Mouse (Mus musculus) right cerebral cortex, postnatal 4 days (tissue): ENCODE data around the gene Dusp5.

Experiments used
- DNase-seq: peaks from one replicate; pipeline ENCODE4 v3.0.0-alpha.2; 2022

Gene Dusp5

GRCm38 (mm10) chr19:53519549-53519948 lies 9.4 kb upstream of the Dusp5 start:
- DNase-seq: no peak

GRCm38 (mm10) chr19:53519981-53520380 lies 8.9 kb upstream of the Dusp5 start:
- DNase-seq: no peak

DNA sequence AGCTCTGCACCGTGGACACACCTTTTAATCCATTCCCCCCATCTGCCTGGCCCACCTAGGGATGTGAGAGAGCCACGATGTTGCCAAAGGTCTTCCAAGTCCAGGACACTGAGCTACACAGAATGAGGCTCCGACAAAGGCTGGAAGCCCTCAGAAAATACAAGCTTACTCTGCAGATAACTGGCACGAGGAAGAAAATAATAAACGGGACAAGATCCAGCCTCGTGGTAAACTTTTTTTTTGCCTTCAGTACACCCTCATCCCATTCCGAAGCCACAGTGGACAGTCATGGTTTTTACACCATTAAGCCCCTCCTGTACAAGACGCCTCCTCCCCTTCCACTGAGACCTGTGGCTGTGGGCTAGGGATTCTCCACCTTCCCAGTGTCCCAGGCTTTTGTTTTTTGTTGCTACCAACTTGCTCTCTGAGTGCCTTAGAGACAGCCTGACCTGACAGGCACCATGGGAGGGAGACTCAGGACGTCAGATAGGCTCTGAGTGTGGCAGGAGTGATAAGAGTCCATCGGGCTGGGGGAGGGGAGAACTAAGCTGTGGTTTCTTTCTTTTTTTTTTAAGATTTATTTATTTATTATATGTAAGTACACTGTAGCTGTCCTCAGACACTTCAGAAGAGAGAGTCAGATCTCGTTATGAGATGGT lies 7.6 kb upstream of the Dusp5 start:
- no peak for DNase-seq

- DNase-seq: no peak
These were observed 1.4 kb upstream of the Dusp5 start for GRCm38 (mm10) chr19:53527480-53527879.

DNA sequence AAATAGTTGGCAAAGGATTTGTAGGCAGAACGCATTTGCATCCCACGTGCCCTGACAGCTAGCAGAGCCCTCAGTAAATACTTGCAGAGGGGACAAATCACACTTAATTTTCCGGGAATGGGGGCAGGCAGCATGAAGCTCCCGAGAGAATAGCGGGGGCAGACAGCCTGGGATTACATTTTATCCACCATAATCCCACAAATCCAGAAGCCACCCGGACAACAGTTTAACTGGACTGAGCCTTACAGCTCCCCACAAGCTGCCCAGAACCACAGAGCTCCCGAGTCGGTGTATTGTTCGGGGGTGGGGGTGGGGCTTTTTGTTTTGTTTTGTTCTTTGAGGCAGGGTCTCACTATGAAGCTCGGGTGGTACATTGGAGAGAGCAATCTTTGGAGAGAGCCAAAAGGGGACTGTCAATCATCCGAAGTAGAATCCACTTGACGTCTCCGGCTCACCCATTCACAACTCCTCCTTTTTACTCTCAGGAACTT lies 733 bp upstream of the Dusp5 start:
- DNase-seq: no peak

DNA sequence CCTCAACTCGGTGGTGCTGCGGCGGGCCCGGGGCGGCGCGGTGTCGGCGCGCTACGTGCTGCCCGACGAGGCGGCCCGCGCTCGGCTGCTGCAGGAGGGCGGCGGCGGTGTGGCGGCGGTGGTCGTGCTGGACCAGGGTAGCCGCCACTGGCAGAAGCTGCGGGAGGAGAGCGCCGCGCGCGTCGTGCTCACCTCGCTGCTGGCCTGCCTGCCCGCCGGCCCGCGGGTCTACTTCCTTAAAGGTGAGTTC lies 471 bp downstream of the Dusp5 start:
- no peak for DNase-seq

GRCm38 (mm10) chr19:53529705-53530562 lies 1.0 kb downstream of the Dusp5 start:
- DNase-seq: no peak

DNA sequence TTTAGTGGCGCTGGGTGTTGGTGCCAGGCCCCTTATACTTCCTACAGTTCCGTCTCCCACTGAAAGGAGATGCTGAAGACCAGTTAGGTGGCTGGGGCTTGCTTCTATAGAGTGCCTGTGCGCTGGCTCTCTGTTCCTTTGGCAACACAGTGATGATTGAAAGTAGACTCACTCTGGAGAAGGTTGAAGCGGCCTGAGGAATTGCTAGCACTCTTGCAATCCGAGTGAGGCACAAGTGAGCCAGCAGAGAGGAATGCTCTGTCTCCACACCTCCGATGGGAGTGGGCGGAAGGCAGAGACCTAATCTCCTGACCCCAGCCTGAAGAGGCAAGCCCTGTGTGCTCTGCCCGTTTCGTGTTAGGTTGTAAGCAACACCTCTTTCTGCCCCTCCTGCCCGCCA lies 2.5 kb downstream of the Dusp5 start:
- DNase-seq: no peak

DNA sequence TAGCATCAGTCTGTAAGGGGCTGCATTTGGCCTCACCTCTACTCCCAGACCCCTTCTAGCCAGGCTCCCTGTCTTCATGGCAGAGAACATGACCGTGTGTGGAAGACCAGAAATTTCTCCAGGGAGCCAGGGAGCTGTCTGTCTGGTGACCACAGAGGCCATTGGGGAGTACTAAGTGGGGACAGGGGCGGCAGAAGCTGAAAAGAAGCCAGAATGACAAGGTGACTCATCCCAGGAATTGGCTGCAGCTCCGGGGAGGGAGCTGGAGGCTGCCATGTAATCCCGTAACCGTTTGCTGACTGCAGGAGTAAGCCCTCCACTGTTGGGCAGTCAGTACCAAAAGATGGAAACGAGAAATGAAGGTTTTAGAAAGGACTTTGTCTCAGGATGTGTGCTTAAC lies 3.1 kb downstream of the Dusp5 start:
- DNase-seq: no peak

GRCm38 (mm10) chr19:53532676-53533075 lies 3.8 kb downstream of the Dusp5 start:
- DNase-seq: no peak

- DNase-seq: no peak
These were observed 4.3 kb downstream of the Dusp5 start for GRCm38 (mm10) chr19:53533236-53533635.

GRCm38 (mm10) chr19:53533810-53534601 lies 5.1 kb downstream of the Dusp5 start:
- DNase-seq: no peak

DNA sequence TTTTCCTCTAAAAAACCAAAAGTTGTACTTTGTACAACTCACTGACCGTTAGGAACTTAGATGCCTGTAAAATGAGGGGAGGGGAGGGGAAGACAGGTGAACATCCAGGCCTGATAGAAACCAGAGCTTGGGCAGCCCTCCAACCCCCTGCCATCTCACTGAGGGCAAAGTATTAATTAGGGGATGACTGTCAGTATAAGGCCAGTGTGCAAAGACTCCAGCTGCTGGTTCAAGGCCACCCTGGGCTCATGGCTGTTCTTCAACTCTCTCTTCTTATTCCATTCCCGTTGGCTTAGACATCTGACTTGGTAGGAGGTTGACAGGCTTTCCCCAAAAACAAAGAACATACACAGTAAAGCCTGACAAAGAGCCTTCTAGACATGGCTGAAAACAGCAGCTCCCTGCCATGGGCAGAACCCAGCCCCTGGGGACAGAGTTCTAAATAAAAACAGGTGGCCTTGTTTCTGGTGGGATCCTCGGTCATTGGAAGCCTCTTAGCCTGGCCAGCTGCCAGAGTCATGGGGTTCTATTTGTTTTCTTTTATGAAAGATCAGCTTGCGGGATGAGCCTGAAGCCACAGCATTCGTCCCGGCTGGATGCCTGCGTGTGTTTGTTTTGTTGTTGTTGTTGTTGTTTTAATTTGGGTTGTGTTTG lies 6.0 kb downstream of the Dusp5 start:
- no peak for DNase-seq

DNA sequence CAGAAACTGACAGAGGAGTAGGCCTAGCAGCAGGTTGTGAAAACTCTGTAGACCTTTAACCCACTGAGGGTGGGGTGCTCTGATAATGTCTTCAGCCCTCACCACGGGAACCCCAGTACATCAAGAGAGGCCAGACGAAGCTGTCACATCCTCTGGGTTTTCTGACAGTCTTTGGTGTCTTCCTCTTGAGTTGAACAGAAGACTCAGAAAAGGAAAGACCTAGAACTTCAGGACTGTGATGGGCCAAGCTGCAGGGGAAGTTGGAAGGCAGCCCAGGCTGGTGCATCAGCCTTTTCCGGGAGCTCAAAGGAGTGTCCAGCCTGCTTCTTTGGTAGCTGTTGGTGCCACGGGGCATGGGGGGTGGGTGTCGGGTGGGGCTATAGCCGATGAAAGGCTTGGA lies 6.5 kb downstream of the Dusp5 start:
- DNase-seq: no peak

DNA sequence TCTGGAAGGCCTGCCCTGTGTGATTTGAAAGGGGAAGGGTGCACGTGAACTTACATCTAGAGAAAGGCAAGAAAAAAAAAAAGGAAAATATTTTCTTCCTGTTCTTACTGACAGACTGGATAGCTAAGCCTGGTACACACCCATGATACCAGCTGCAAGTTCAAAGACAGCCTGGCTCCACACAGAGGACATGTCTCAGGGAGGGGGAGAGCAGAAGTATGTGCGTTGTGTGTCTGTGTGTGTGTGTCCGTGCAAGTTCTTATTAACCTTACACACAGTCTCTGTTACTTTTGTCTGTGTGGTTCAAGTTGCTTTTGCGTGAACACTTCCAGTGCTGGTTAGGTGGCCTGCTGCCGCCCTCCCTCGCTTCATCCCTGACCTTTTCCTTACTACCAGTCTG lies 7.3 kb downstream of the Dusp5 start:
- DNase-seq: no peak

GRCm38 (mm10) chr19:53536731-53537666 lies 8.1 kb downstream of the Dusp5 start:
- no peak for DNase-seq

- no peak for DNase-seq
These were observed 9.1 kb downstream of the Dusp5 start for GRCm38 (mm10) chr19:53538024-53538423.

DNA sequence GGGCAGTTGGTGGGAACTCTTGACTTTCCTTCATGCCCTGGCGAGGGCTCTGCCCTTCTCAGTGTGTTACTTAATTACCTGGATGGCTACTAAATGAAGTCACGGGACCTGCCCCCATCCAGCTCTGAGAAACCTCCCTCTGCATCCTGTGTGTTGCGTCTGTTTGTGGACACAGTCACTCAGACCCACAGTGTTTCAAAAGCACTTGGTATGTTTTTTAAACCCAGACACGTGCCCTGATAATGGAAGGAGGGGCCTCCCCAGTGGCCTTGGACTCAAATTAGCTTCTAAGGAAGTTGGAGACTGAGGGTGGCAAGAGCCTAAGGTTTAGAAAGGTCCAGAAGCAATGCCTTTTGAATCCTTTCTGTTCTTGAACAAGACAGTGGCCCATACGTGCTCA lies 9.9 kb downstream of the Dusp5 start:
- DNase-seq: no peak

- DNase-seq: no peak
These were observed 10.4 kb downstream of the Dusp5 start for GRCm38 (mm10) chr19:53539296-53539695.

- no peak for DNase-seq
These were observed 14.7 kb downstream of the Dusp5 start for GRCm38 (mm10) chr19:53543602-53544001.

DNA sequence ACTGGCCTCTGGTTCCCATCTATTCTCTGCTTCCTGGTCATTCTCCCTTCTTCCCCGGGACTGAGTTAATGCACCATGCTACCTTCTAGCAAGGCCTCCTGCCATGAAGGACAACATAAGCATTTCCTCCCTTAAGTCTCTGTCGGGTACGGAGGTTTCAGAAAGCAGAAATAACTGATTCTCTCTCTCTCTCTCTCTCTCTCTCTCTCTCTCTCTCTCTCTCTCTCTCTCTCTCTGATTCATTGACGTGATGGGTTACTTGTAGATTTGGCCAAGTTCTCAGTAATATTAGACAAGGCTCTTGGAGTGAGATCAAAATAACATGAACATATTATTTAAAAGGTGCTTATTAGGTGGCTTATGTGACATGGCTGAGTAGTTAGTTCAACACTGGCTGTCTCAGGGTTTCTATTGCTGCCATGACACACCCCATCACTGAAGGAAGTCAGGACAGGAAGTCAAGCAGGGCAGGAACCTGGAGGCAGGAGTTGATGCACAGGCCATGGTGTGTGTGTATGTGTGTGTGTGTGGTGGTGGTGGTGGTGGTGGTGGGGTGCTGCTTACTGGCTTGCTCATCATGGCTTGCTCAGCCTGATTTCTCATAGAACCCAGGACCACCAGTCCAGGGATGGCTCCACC lies 16.1 kb downstream of the Dusp5 start:
- DNase-seq: no peak

DNA sequence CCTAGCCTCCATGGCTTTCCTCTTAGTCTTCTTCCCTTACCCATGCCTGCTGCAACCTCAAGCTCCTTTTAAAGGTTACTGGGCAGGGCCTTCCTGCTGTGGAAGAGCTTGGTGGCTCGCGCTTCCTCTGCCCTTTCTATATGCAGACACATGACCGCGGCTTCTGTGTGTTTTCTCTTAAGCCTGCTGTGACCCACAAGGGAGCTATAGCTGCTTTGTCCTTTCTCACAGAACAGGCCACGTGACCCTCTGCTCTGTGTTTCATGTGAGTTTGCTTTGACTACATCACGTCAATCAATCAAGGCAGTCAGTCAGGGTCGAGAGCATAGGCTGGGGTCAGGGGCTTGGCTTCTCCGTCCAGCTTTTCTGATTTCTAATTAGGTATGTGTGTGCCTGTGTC lies 18.7 kb downstream of the Dusp5 start:
- DNase-seq: no peak
